ENCODE assay signal across 23 mouse cellular contexts in genomic region chr3:32727861-32728260, GRCm38 (mm10). TPM values are rescaled to one million over a fixed set of nuclear protein-coding genes. Genes with fewer than 3 reads are reported as not detected.
DNase-seq lines count a peak whose midpoint lies in the region; ATAC-seq and TF ChIP-seq lines count a peak whose summit lies in the region.
"Had no signal": no experiment of that assay in that cellular context is flagged by ENCODE, and none has a peak within 500 bp of the region (broad histone marks: within the 10 kb centered on the region; RNA-seq: fewer than 3 reads in every experiment).

No protein-coding gene starts in this region.

- TF ChIP-seq EP300 in MEL (IDR thresholded peaks at IDR 0.05; ENCODE audit: low read depth in 1 of 2, low read length in 2 of 2) = no peak

- WGBS in heart, embryonic 12.5 days = 94% methylated on average over 4 of the region's 4 CpGs
- WGBS in midbrain, embryonic 11.5 days = 87% methylated on average over 4 of the region's 4 CpGs
- WGBS in midbrain, embryonic 16.5 days = 90% methylated on average over 4 of the region's 4 CpGs

- ATAC-seq in frontal cortex, adult (ENCODE audit: low TSS enrichment) = peak; percentile 53
- no peak for ATAC-seq in heart, embryonic 12.5 days (ENCODE audit: insufficient number of reproducible peaks, low FRiP score)
- ATAC-seq in midbrain, embryonic 11.5 days (ENCODE audit: low FRiP score) = no peak
- no peak for ATAC-seq in midbrain, embryonic 16.5 days
- ATAC-seq: activated CD4-positive, CD25-positive, alpha-beta regulatory T cell, adult 4 months; CD4-positive, CD25-positive, alpha-beta regulatory T cell, adult 4 months; Patski had no signal

- 0 out of 2 replicates have a peak, but pooled peaks cover 3% of the 10 kb centered on the region for H3K9me3 ChIP-seq in heart, embryonic 12.5 days (replicated peaks)
- H3K9me3 ChIP-seq in midbrain, embryonic 11.5 days (ENCODE audit: control insufficient read depth, low read length) = no peaks in the 10 kb centered on the region
- no peaks in the 10 kb centered on the region for H3K9me3 ChIP-seq in midbrain, embryonic 16.5 days (replicated peaks; ENCODE audit: control insufficient read depth, low read length, poor library complexity, severe bottlenecking)
- H3K9me3 ChIP-seq in MEL (replicated peaks; ENCODE audit: insufficient read depth, low read length) = no peaks in the 10 kb centered on the region
- H3K9me3 ChIP-seq: G1E had no signal

- no peak overlapping the region for H3K27ac ChIP-seq in heart, embryonic 12.5 days (ENCODE audit: poor library complexity, severe bottlenecking)
- no peak overlapping the region for H3K27ac ChIP-seq in midbrain, embryonic 11.5 days (ENCODE audit: low read depth, low read length)
- H3K27ac ChIP-seq in midbrain, embryonic 16.5 days (ENCODE audit: low read length) = no peak overlapping the region
- H3K27ac ChIP-seq in MEL (ENCODE audit: control insufficient read depth, low read depth, low read length) = no peak overlapping the region

- no peak overlapping the region for H3K9ac ChIP-seq in heart, embryonic 12.5 days
- H3K9ac ChIP-seq in midbrain, embryonic 11.5 days (ENCODE audit: low read length) = no peak overlapping the region
- no peak overlapping the region for H3K9ac ChIP-seq in midbrain, embryonic 16.5 days (ENCODE audit: low read depth, low read length)
- H3K9ac ChIP-seq in MEL (ENCODE audit: control insufficient read depth, low read depth, low read length, poor library complexity, severe bottlenecking) = no peak overlapping the region

- TF ChIP-seq POLR2A in MEL (IDR thresholded peaks at IDR 0.05; ENCODE audit: control insufficient read depth in 1 of 2, insufficient read depth in 1 of 2, low read depth in 1 of 2, low read length in 2 of 2, poor library complexity in 1 of 2) = no peak

- H3K36me3 ChIP-seq in heart, embryonic 12.5 days = peaks cover 89% of the 10 kb centered on the region
- H3K36me3 ChIP-seq in midbrain, embryonic 11.5 days (ENCODE audit: control insufficient read depth, insufficient read depth, low read length) = peaks cover 45% of the 10 kb centered on the region
- peaks cover 53% of the 10 kb centered on the region for H3K36me3 ChIP-seq in midbrain, embryonic 16.5 days (ENCODE audit: control insufficient read depth, insufficient read depth, low read length)
- peaks cover 0 to 26% of the 10 kb centered on the region in 2 experiments; a peak in 2 of 4 replicates for H3K36me3 ChIP-seq in MEL (ENCODE audit: control insufficient read depth in 1 of 2, insufficient read depth in 2 of 2, low read length in 2 of 2)

- no peaks in the 10 kb centered on the region for H3K79me2 ChIP-seq in MEL (ENCODE audit: control insufficient read depth, insufficient read depth, low read length, poor library complexity)

- no peak overlapping the region for H3K4me3 ChIP-seq in heart, embryonic 12.5 days
- no peak overlapping the region for H3K4me3 ChIP-seq in midbrain, embryonic 11.5 days (ENCODE audit: low read depth, low read length)
- no peak overlapping the region for H3K4me3 ChIP-seq in midbrain, embryonic 16.5 days (ENCODE audit: low read depth, low read length)
- H3K4me3 ChIP-seq in MEL (ENCODE audit: control insufficient read depth in 1 of 2, insufficient read depth in 1 of 2, low read depth in 2 of 2, low read length in 2 of 2) = no peak overlapping the region

- no peak for TF ChIP-seq RAD21 in MEL (IDR thresholded peaks at IDR 0.05; ENCODE audit: low read depth, low read length)

- H3K27me3 ChIP-seq in heart, embryonic 12.5 days (replicated peaks) = no peaks in the 10 kb centered on the region
- no peaks in the 10 kb centered on the region for H3K27me3 ChIP-seq in midbrain, embryonic 11.5 days (ENCODE audit: control insufficient read depth, insufficient read depth, low read length)
- H3K27me3 ChIP-seq in midbrain, embryonic 16.5 days (ENCODE audit: control insufficient read depth, insufficient read depth, low read depth, low read length) = no peaks in the 10 kb centered on the region
- no peaks in the 10 kb centered on the region for H3K27me3 ChIP-seq in MEL (ENCODE audit: control insufficient read depth in 1 of 2, insufficient read depth in 2 of 2, low read length in 2 of 2)
- H3K27me3 ChIP-seq: CH12.LX, Patski had no signal

- no peak for DNase-seq in frontal cortex, postnatal 10 days (ENCODE audit: low spot score in 2 of 2)
- peak; percentile 73 for DNase-seq in heart, adult 11 months
- DNase-seq in midbrain, embryonic 11.5 days (ENCODE audit: low spot score, missing footprints) = peak; percentile 77
- no peak for DNase-seq in MEL (ENCODE audit: low read depth, low spot score)
- no peak for DNase-seq in adrenal gland, postnatal 14 days
- DNase-seq: adrenal gland, adult 2 months; adrenal gland, adult 8-10 months; adrenal gland, postnatal 10 days; adrenal gland, postnatal 25 days; adrenal gland, postnatal 36 days; B cell, adult 2 months; cerebellum, adult 11 months; cerebellum, adult 11-12 months; cerebellum, adult 18-20 months; cerebellum, adult 2 months had no signal

- no peaks in the 10 kb centered on the region for H3K4me1 ChIP-seq in heart, embryonic 12.5 days (replicated peaks)
- H3K4me1 ChIP-seq in midbrain, embryonic 11.5 days (ENCODE audit: control insufficient read depth, insufficient read depth, low read length) = no peaks in the 10 kb centered on the region
- H3K4me1 ChIP-seq in midbrain, embryonic 16.5 days (ENCODE audit: control insufficient read depth, insufficient read depth, low read length) = no peaks in the 10 kb centered on the region
- H3K4me1 ChIP-seq in MEL (ENCODE audit: control insufficient read depth in 1 of 2, insufficient read depth in 2 of 2, low read length in 2 of 2) = no peaks in the 10 kb centered on the region

- H3K4me2 ChIP-seq in heart, embryonic 12.5 days = no peak overlapping the region
- no peak overlapping the region for H3K4me2 ChIP-seq in midbrain, embryonic 11.5 days
- no peak overlapping the region for H3K4me2 ChIP-seq in midbrain, embryonic 16.5 days (ENCODE audit: low read length)

- TF ChIP-seq CTCF in MEL (IDR thresholded peaks at IDR 0.05 in 2 of 3, conservative IDR thresholded peaks at IDR 0.05 in 1 of 3; ENCODE audit: control insufficient read depth in 1 of 3, insufficient read depth in 1 of 3, low read depth in 2 of 3, low read length in 3 of 3, poor library complexity in 1 of 3, severe bottlenecking in 1 of 3) = no peak

TF ChIP-seq in MEL, 35 proteins besides CTCF, POLR2A, EP300 and RAD21:
- TF ChIP-seq POLR2AphosphoS2 (IDR thresholded peaks at IDR 0.05; ENCODE audit: low read length) = peak; percentile 39; the same call in 1 of the 2 replicates
- no peak for TF ChIP-seq ELF1 (IDR thresholded peaks at IDR 0.05; ENCODE audit: low read depth, low read length)
- TF ChIP-seq E2F4 (IDR thresholded peaks at IDR 0.05; ENCODE audit: borderline replicate concordance, low read depth, low read length) = no peak

RNA-seq across cellular contexts. Expression of gene Ndufb5, which starts 8.9 kb away (rescaled TPM):
- polyA plus RNA-seq in heart, embryonic 12.5 days (2016; fragmentation: Nextera tagmentation; extraction: Ambion mirVana) = 468 and 489 TPM in 2 replicates
- polyA plus RNA-seq in midbrain, embryonic 11.5 days (2014; fragmentation: Nextera tagmentation; extraction: Ambion mirVana) = 309 and 323 TPM in 2 replicates
- polyA plus RNA-seq in midbrain, embryonic 16.5 days (2015; fragmentation: Nextera tagmentation; extraction: Ambion mirVana) = 297 and 301 TPM in 2 replicates
- total RNA-seq in MEL (2012; rRNA removed) = 232 and 241 TPM in 2 replicates
- 100 to 1,000 TPM; 213 to 502 TPM for polyA plus RNA-seq in MEL (2012; ENCODE audit: insufficient read depth in 1 of 2, insufficient read length in 2 of 2, low read depth in 1 of 2, low replicate concordance in 2 of 2, missing spikeins in 1 of 2)
- 503 and 504 TPM in 2 replicates for total RNA-seq in adrenal gland, postnatal 14 days (2021)

RNA-seq across cellular contexts. Expression of gene Mrpl47, which starts 9.5 kb away (rescaled TPM):
- polyA plus RNA-seq in heart, embryonic 12.5 days (2016; fragmentation: Nextera tagmentation; extraction: Ambion mirVana) = 31.8 TPM in 2 replicates
- polyA plus RNA-seq in midbrain, embryonic 11.5 days (2014; fragmentation: Nextera tagmentation; extraction: Ambion mirVana) = 46.7 and 50.0 TPM in 2 replicates
- 23.7 and 26.9 TPM in 2 replicates for polyA plus RNA-seq in midbrain, embryonic 16.5 days (2015; fragmentation: Nextera tagmentation; extraction: Ambion mirVana)
- 61.5 and 70.3 TPM in 2 replicates for total RNA-seq in MEL (2012; rRNA removed)
- polyA plus RNA-seq in MEL (2012; ENCODE audit: insufficient read depth in 1 of 2, insufficient read length in 2 of 2, low read depth in 1 of 2, low replicate concordance in 2 of 2, missing spikeins in 1 of 2) = 10 to 100 TPM in 1 of 2 experiments, not detected in 1; 73.1 TPM
- 38.0 and 45.0 TPM in 2 replicates for total RNA-seq in adrenal gland, postnatal 14 days (2021)

RNA-seq across cellular contexts. Expression of gene Actl6a, which starts 21.8 kb away (rescaled TPM):
- polyA plus RNA-seq in heart, embryonic 12.5 days (2016; fragmentation: Nextera tagmentation; extraction: Ambion mirVana) = 105 and 108 TPM in 2 replicates
- polyA plus RNA-seq in midbrain, embryonic 11.5 days (2014; fragmentation: Nextera tagmentation; extraction: Ambion mirVana) = 262 and 280 TPM in 2 replicates
- polyA plus RNA-seq in midbrain, embryonic 16.5 days (2015; fragmentation: Nextera tagmentation; extraction: Ambion mirVana) = 51.6 and 66.6 TPM in 2 replicates
- total RNA-seq in MEL (2012; rRNA removed) = 164 and 175 TPM in 2 replicates
- polyA plus RNA-seq in MEL (2012; ENCODE audit: insufficient read depth in 1 of 2, insufficient read length in 2 of 2, low read depth in 1 of 2, low replicate concordance in 2 of 2, missing spikeins in 1 of 2) = 100 to 1,000 TPM in 1 of 2 experiments, not detected in 1; 129 TPM
- total RNA-seq in adrenal gland, postnatal 14 days (2021) = 44.5 and 45.2 TPM in 2 replicates

Comparison
In these comparisons a context has a peak if more than half of its experiments do, and no peak if none do; other contexts are left out.
1. DNase-seq: peak in heart, adult 11 months (single experiment) and midbrain, embryonic 11.5 days (single experiment); none in frontal cortex, postnatal 10 days (0 of 2), MEL (single experiment) and adrenal gland, postnatal 14 days (single experiment).